In genomic region chr15:6283249-6283648, GRCm38 (mm10) we compare ENCODE assay signal across 25 mouse cellular contexts. TPM values are rescaled to one million over a fixed set of nuclear protein-coding genes. Genes with fewer than 3 reads are reported as not detected.
DNase-seq lines count a peak whose midpoint lies in the region; ATAC-seq and TF ChIP-seq lines count a peak whose summit lies in the region.
"Had no signal": no experiment of that assay in that cellular context is flagged by ENCODE, and none has a peak within 500 bp of the region (broad histone marks: within the 10 kb centered on the region; RNA-seq: fewer than 3 reads in every experiment).

No protein-coding gene starts in this region.

- in situ Hi-C loops in CH12.LX (cut with MboI; ENCODE audit: low pct_ligation_motif_present, low pct_unique_long_range_greater_than_20kb, low sequenced_read_pairs): no loop called here

- H3K4me1 ChIP-seq in embryonic facial prominence, embryonic 13.5 days: peaks cover 27% of the 10 kb centered on the region
- peaks cover 18% of the 10 kb centered on the region for H3K4me1 ChIP-seq in embryonic facial prominence, embryonic 10.5 days
- H3K4me1 ChIP-seq in CH12.LX (ENCODE audit: control insufficient read depth in 1 of 2, insufficient read depth in 2 of 2): peaks cover 0 to 7% of the 10 kb centered on the region in 2 experiments; a peak in 1 of 4 replicates
- H3K4me1 ChIP-seq in embryonic facial prominence, embryonic 15.5 days: peaks cover 16% of the 10 kb centered on the region
- H3K4me1 ChIP-seq in limb, embryonic 15.5 days: peaks cover 21% of the 10 kb centered on the region
- H3K4me1 ChIP-seq: forebrain, embryonic 10.5 days; forebrain, embryonic 12.5 days had no signal

- dilution Hi-C loops in CH12.LX (cut with MboI; ENCODE audit: extremely low pct_ligation_motif_present, extremely low pct_unique_long_range_greater_than_20kb, low sequenced_read_pairs): no loop called here

- H3K27ac ChIP-seq in embryonic facial prominence, embryonic 13.5 days: peak overlapping the region; percentile 45
- H3K27ac ChIP-seq in embryonic facial prominence, embryonic 10.5 days (replicated peaks): no peak overlapping the region
- 0 out of 2 replicates have a peak overlapping the region, but pooled peaks have one; percentile 36 for H3K27ac ChIP-seq in CH12.LX (ENCODE audit: insufficient read depth, low read depth)
- peak overlapping the region; percentile 40 for H3K27ac ChIP-seq in embryonic facial prominence, embryonic 15.5 days (replicated peaks)
- peak overlapping the region; percentile 72 for H3K27ac ChIP-seq in limb, embryonic 15.5 days
- H3K27ac ChIP-seq: forebrain, embryonic 10.5 days; forebrain, embryonic 12.5 days had no signal

- H3K9me3 ChIP-seq in embryonic facial prominence, embryonic 13.5 days: no peaks in the 10 kb centered on the region
- H3K9me3 ChIP-seq in embryonic facial prominence, embryonic 10.5 days: no peaks in the 10 kb centered on the region
- no peaks in the 10 kb centered on the region for H3K9me3 ChIP-seq in CH12.LX (replicated peaks; ENCODE audit: low read length)
- no peaks in the 10 kb centered on the region for H3K9me3 ChIP-seq in embryonic facial prominence, embryonic 15.5 days (replicated peaks)
- H3K9me3 ChIP-seq in limb, embryonic 15.5 days: no peaks in the 10 kb centered on the region
- H3K9me3 ChIP-seq: embryonic facial prominence, embryonic 12.5 days; forebrain, embryonic 10.5 days; forebrain, embryonic 12.5 days had no signal

- H3K4me2 ChIP-seq in embryonic facial prominence, embryonic 13.5 days: no peak overlapping the region
- peak overlapping the region; percentile 56 for H3K4me2 ChIP-seq in CH12.LX (ENCODE audit: insufficient read depth, low read depth, poor library complexity, severe bottlenecking)
- no peak overlapping the region for H3K4me2 ChIP-seq in embryonic facial prominence, embryonic 15.5 days (replicated peaks)
- H3K4me2 ChIP-seq in limb, embryonic 15.5 days: no peak overlapping the region
- H3K4me2 ChIP-seq: embryonic facial prominence, embryonic 12.5 days; forebrain, embryonic 12.5 days had no signal

- no peaks in the 10 kb centered on the region for H3K79me2 ChIP-seq in CH12.LX (replicated peaks; ENCODE audit: control insufficient read depth, extremely low read depth, insufficient read depth, poor library complexity, severe bottlenecking)

- TF ChIP-seq EP300 in CH12.LX (IDR thresholded peaks at IDR 0.05; ENCODE audit: low read length): no peak

- no peak for DNase-seq in embryonic facial prominence, embryonic 10.5 days (ENCODE audit: low spot score)
- DNase-seq in CH12.LX (ENCODE audit: extremely low read depth): no peak
- no peak for DNase-seq in neural tube, embryonic 10.5 days (ENCODE audit: extremely low spot score, low spot score)
- DNase-seq: adrenal gland, adult 2 months; adrenal gland, postnatal 10 days; adrenal gland, postnatal 25 days; B cell, adult 2 months; cerebellum, adult 11 months; cerebellum, adult 18-20 months; cerebellum, adult 9-10 months; cerebellum, postnatal 14 days; cerebellum, postnatal 36 days; embryo, embryonic 11 days had no signal

- no peaks in the 10 kb centered on the region for H3K36me3 ChIP-seq in embryonic facial prominence, embryonic 13.5 days
- no peaks in the 10 kb centered on the region for H3K36me3 ChIP-seq in embryonic facial prominence, embryonic 10.5 days (replicated peaks)
- no peaks in the 10 kb centered on the region for H3K36me3 ChIP-seq in CH12.LX (replicated peaks in 1 of 2; ENCODE audit: control insufficient read depth in 1 of 2, insufficient read depth in 1 of 2, low read length in 1 of 2)
- H3K36me3 ChIP-seq in embryonic facial prominence, embryonic 15.5 days: no peaks in the 10 kb centered on the region
- no peaks in the 10 kb centered on the region for H3K36me3 ChIP-seq in limb, embryonic 15.5 days
- H3K36me3 ChIP-seq: embryonic facial prominence, embryonic 12.5 days; forebrain, embryonic 10.5 days; forebrain, embryonic 12.5 days had no signal

- no peak for TF ChIP-seq RAD21 in CH12.LX (IDR thresholded peaks at IDR 0.05; ENCODE audit: low read depth, low read length)

- 19% methylated on average over 9 of the region's 9 CpGs for WGBS in embryonic facial prominence, embryonic 13.5 days
- WGBS in embryonic facial prominence, embryonic 10.5 days: 74% methylated on average over 9 of the region's 9 CpGs
- WGBS in embryonic facial prominence, embryonic 15.5 days: 23% methylated on average over 9 of the region's 9 CpGs
- WGBS in limb, embryonic 15.5 days: 22% methylated on average over 9 of the region's 9 CpGs

- no peak for TF ChIP-seq CTCF in CH12.LX (conservative IDR thresholded peaks at IDR 0.05 in 1 of 2, IDR thresholded peaks at IDR 0.05 in 1 of 2; ENCODE audit: low read depth in 2 of 2, low read length in 2 of 2)

- ATAC-seq in embryonic facial prominence, embryonic 13.5 days (ENCODE audit: insufficient number of reproducible peaks, insufficient read depth, low FRiP score, low TSS enrichment, low read depth): no peak
- no peak for ATAC-seq in embryonic facial prominence, embryonic 15.5 days (ENCODE audit: insufficient number of reproducible peaks, low FRiP score, low TSS enrichment, low read depth)
- ATAC-seq in limb, embryonic 15.5 days (ENCODE audit: insufficient number of reproducible peaks, low FRiP score, low TSS enrichment, low read depth): no peak
- no peak for ATAC-seq in frontal cortex, adult (ENCODE audit: low TSS enrichment)
- ATAC-seq: CD4-positive, CD25-positive, alpha-beta regulatory T cell, adult 4 months; forebrain, embryonic 14.5 days; forebrain, embryonic 16.5 days had no signal

- H3K4me3 ChIP-seq in embryonic facial prominence, embryonic 13.5 days: no peak overlapping the region
- H3K4me3 ChIP-seq in embryonic facial prominence, embryonic 10.5 days: no peak overlapping the region
- no peak overlapping the region for H3K4me3 ChIP-seq in CH12.LX (replicated peaks in 1 of 3; ENCODE audit: low read depth in 2 of 3, low read length in 2 of 3, poor library complexity in 1 of 3)
- H3K4me3 ChIP-seq in embryonic facial prominence, embryonic 15.5 days (replicated peaks): no peak overlapping the region
- no peak overlapping the region for H3K4me3 ChIP-seq in limb, embryonic 15.5 days
- H3K4me3 ChIP-seq: embryonic facial prominence, embryonic 12.5 days; erythroblast, embryonic 14.5 days; forebrain, embryonic 10.5 days; forebrain, embryonic 12.5 days had no signal

- no peak for TF ChIP-seq POLR2A in CH12.LX (IDR thresholded peaks at IDR 0.05; ENCODE audit: low read depth, low read length)

- no peak overlapping the region for H3K9ac ChIP-seq in embryonic facial prominence, embryonic 13.5 days
- no peak overlapping the region for H3K9ac ChIP-seq in CH12.LX (ENCODE audit: insufficient read depth, low read depth)
- H3K9ac ChIP-seq in embryonic facial prominence, embryonic 15.5 days: no peak overlapping the region
- H3K9ac ChIP-seq in limb, embryonic 15.5 days: no peak overlapping the region
- H3K9ac ChIP-seq: embryonic facial prominence, embryonic 12.5 days; forebrain, embryonic 12.5 days had no signal

- H3K27me3 ChIP-seq in embryonic facial prominence, embryonic 13.5 days: no peaks in the 10 kb centered on the region
- no peaks in the 10 kb centered on the region for H3K27me3 ChIP-seq in embryonic facial prominence, embryonic 10.5 days (replicated peaks; ENCODE audit: low read depth, poor library complexity, severe bottlenecking)
- no peaks in the 10 kb centered on the region for H3K27me3 ChIP-seq in CH12.LX (replicated peaks)
- H3K27me3 ChIP-seq in embryonic facial prominence, embryonic 15.5 days: no peaks in the 10 kb centered on the region
- no peaks in the 10 kb centered on the region for H3K27me3 ChIP-seq in limb, embryonic 15.5 days
- H3K27me3 ChIP-seq: embryonic facial prominence, embryonic 12.5 days; forebrain, embryonic 12.5 days had no signal

TF ChIP-seq in CH12.LX, 34 proteins besides CTCF, POLR2A, EP300 and RAD21:
- TF ChIP-seq SMC3 (IDR thresholded peaks at IDR 0.05; ENCODE audit: low read depth, low read length) (no peak), MAFK (IDR thresholded peaks at IDR 0.05; ENCODE audit: insufficient replicate concordance, low read length) (no peak), NELFE (IDR thresholded peaks at IDR 0.05; ENCODE audit: low read depth, low read length) (no peak), ZKSCAN1 (IDR thresholded peaks at IDR 0.05; ENCODE audit: borderline replicate concordance, low read depth, low read length) (no peak), ZNF384 (IDR thresholded peaks at IDR 0.05; ENCODE audit: low read depth, low read length) (peak; percentile 58), CHD2 (IDR thresholded peaks at IDR 0.05; ENCODE audit: low read length) (no peak)

RNA-seq across cellular contexts. Expression of gene Dab2, which starts 16.3 kb away (rescaled TPM):
- 72.6 and 81.8 TPM in 2 replicates for polyA plus RNA-seq in embryonic facial prominence, embryonic 13.5 days (2015; fragmentation: Nextera tagmentation; extraction: Ambion mirVana)
- polyA plus RNA-seq in embryonic facial prominence, embryonic 10.5 days (2016; fragmentation: Nextera tagmentation; extraction: Ambion mirVana): 40.2 and 47.5 TPM in 2 replicates
- total RNA-seq in CH12.LX (2012; rRNA removed) (0.17 TPM in 1 of 2 replicates, not detected in the other), CH12.LX (2014; rRNA removed) (not detected in 2 replicates)
- 0.17 TPM in 1 of 2 replicates, not detected in the other for polyA plus RNA-seq in CH12.LX (2012; ENCODE audit: insufficient read length, low read depth)
- 65.6 and 81.5 TPM in 2 replicates for polyA plus RNA-seq in embryonic facial prominence, embryonic 15.5 days (2015; fragmentation: Nextera tagmentation; extraction: Ambion mirVana)
- 84.6 and 87.2 TPM in 2 replicates for polyA plus RNA-seq in limb, embryonic 15.5 days (2015; fragmentation: Nextera tagmentation; extraction: Ambion mirVana)
- total RNA-seq: MEL had no signal
- polyA plus RNA-seq: CD4-positive, CD25-positive, alpha-beta regulatory T cell, adult 4 months; erythroblast, embryonic 14.5 days had no signal

Comparison
In these comparisons a context has a peak if more than half of its experiments do, and no peak if none do; other contexts are left out.
1. RNA of gene Dab2, which starts 16.3 kb away (polyA plus RNA-seq): 84.6 to 87.2 TPM in limb, embryonic 15.5 days, 72.6 to 81.8 TPM in embryonic facial prominence, embryonic 13.5 days, 65.6 to 81.5 TPM in embryonic facial prominence, embryonic 15.5 days and 40.2 to 47.5 TPM in embryonic facial prominence, embryonic 10.5 days; 0.17 TPM in CH12.LX; every median in the first group is over 10 times any median in the second.